Mouse (Mus musculus) MEL (cell line): ENCODE measurements around the gene Otof. TPM values are rescaled to one million over a fixed set of nuclear protein-coding genes. Genes with fewer than 3 reads are reported as not detected.

ENCODE experiments used
- DNase-seq: peaks from one replicate; pipeline ENCODE4 v3.0.0; 2011; ENCODE audit warnings: low read depth, low spot score
- H3K27ac ChIP-seq: 2 replicates; pipeline ENCODE4 v1.5.1; 2012; ENCODE audit warnings: low read depth, mild to moderate bottlenecking, control low read depth, low read length, moderate library complexity; ENCODE audit not compliant: control insufficient read depth
- H3K27me3 ChIP-seq, 2 experiments: fragments of 150-350 bp in 1 of 2; sonication (generic) in 1 of 2; 2 replicates each; pipeline ENCODE4 v1.6.1; 2012; ENCODE audit warnings: low read length in 2 of 2, mild to moderate bottlenecking in 2 of 2, improper control_type of control experiment in 1 of 2, moderate library complexity in 1 of 2; ENCODE audit not compliant: insufficient read depth in 2 of 2, control insufficient read depth in 1 of 2
- H3K36me3 ChIP-seq, 2 experiments: 2 replicates each; pipeline ENCODE4 v1.6.1; 2012 to 2014; ENCODE audit warnings: low read length in 2 of 2, improper control_type of control experiment in 1 of 2, inconsistent platforms in 1 of 2, mild to moderate bottlenecking in 1 of 2; ENCODE audit not compliant: insufficient read depth in 2 of 2, control insufficient read depth in 1 of 2
- H3K4me1 ChIP-seq, 2 experiments: fragments of 150-350 bp in 1 of 2; sonication (generic) in 1 of 2; 2 replicates each; pipeline ENCODE4 v1.6.1; 2012; ENCODE audit warnings: low read length in 2 of 2, improper control_type of control experiment in 1 of 2, mild to moderate bottlenecking in 1 of 2; ENCODE audit not compliant: insufficient read depth in 2 of 2, control insufficient read depth in 1 of 2
- H3K4me3 ChIP-seq, 2 experiments: fragments of 150-350 bp in 1 of 2; sonication (generic) in 1 of 2; 2 replicates each; pipeline ENCODE4 v1.5.1; 2012; ENCODE audit warnings: low read depth in 2 of 2, low read length in 2 of 2, mild to moderate bottlenecking in 2 of 2, moderate library complexity in 2 of 2, control low read depth in 1 of 2, improper control_type of control experiment in 1 of 2; ENCODE audit not compliant: control insufficient read depth in 1 of 2, insufficient read depth in 1 of 2
- H3K79me2 ChIP-seq: 2 replicates; pipeline ENCODE4 v1.6.1; 2012; ENCODE audit warnings: mild to moderate bottlenecking, low read length, moderate library complexity; ENCODE audit not compliant: control insufficient read depth, poor library complexity, insufficient read depth
- H3K9ac ChIP-seq: 2 replicates; pipeline ENCODE4 v1.6.1; 2012; ENCODE audit warnings: low read depth, mild to moderate bottlenecking, control low read depth, low read length, moderate library complexity; ENCODE audit not compliant: control insufficient read depth, poor library complexity, severe bottlenecking
- H3K9me3 ChIP-seq: fragments of 150-350 bp; sonication (generic); replicated peaks from 2 replicates; pipeline ENCODE4 v1.6.1; 2012; ENCODE audit warnings: mild to moderate bottlenecking, low read length, improper control_type of control experiment, moderate library complexity; ENCODE audit not compliant: insufficient read depth
- BHLHE40 ChIP-seq: IDR thresholded peaks from 2 replicates; pipeline ENCODE4 v1.6.1; 2012; ENCODE audit warnings: low read depth, mild to moderate bottlenecking, inconsistent platforms, low read length, improper control_type of control experiment, borderline replicate concordance
- E2F4 ChIP-seq: IDR thresholded peaks from 2 replicates; pipeline ENCODE4 v1.6.1; 2011; ENCODE audit warnings: low read depth, low read length, improper control_type of control experiment, borderline replicate concordance
- EP300 ChIP-seq, 2 experiments: IDR thresholded peaks; 2 replicates each; pipeline ENCODE4 v1.6.1; 2011; ENCODE audit warnings: improper control_type of control experiment in 2 of 2, low read length in 2 of 2, low read depth in 1 of 2, mild to moderate bottlenecking in 1 of 2
- GATA1 ChIP-seq: IDR thresholded peaks from 2 replicates; pipeline ENCODE4 v1.6.1; 2011; ENCODE audit warnings: low read depth, low read length, improper control_type of control experiment
- MAFK ChIP-seq: IDR thresholded peaks from 2 replicates; pipeline ENCODE4 v1.6.1; 2011; ENCODE audit warnings: low read depth, mild to moderate bottlenecking, low read length, improper control_type of control experiment, borderline replicate concordance
- MAX ChIP-seq: IDR thresholded peaks from 2 replicates; pipeline ENCODE4 v1.6.1; 2011; ENCODE audit warnings: low read length, improper control_type of control experiment
- MAZ ChIP-seq: IDR thresholded peaks from 2 replicates; pipeline ENCODE4 v1.6.1; 2012; ENCODE audit warnings: low read depth, mild to moderate bottlenecking, inconsistent platforms, low read length, improper control_type of control experiment
- MEF2A ChIP-seq: IDR thresholded peaks from 2 replicates; pipeline ENCODE4 v1.6.1; 2014; ENCODE audit warnings: low read depth, mild to moderate bottlenecking, inconsistent platforms, low read length, improper control_type of control experiment; ENCODE audit not compliant: poor library complexity, insufficient replicate concordance, severe bottlenecking; ENCODE audit errors: extremely low read depth
- MXI1 ChIP-seq: IDR thresholded peaks from 2 replicates; pipeline ENCODE4 v1.6.1; 2011; ENCODE audit warnings: mild to moderate bottlenecking, low read depth, low read length, improper control_type of control experiment
- MYB ChIP-seq: IDR thresholded peaks from 2 replicates; pipeline ENCODE4 v1.6.1; 2011; ENCODE audit warnings: mild to moderate bottlenecking, low read depth, low read length, improper control_type of control experiment
- POLR2AphosphoS2 ChIP-seq: IDR thresholded peaks from 2 replicates; pipeline ENCODE4 v1.6.1; 2011; ENCODE audit warnings: low read length, improper control_type of control experiment
- POLR2AphosphoS5 ChIP-seq: IDR thresholded peaks from 2 replicates; pipeline ENCODE4 v1.6.1; 2012; ENCODE audit warnings: low read depth, borderline replicate concordance, mild to moderate bottlenecking, inconsistent platforms, low read length, moderate library complexity, mixed read lengths
- RCOR1 ChIP-seq: IDR thresholded peaks from 2 replicates; pipeline ENCODE4 v1.6.1; 2012; ENCODE audit warnings: low read depth, mild to moderate bottlenecking, inconsistent platforms, low read length, improper control_type of control experiment
- SIN3A ChIP-seq: IDR thresholded peaks from 2 replicates; pipeline ENCODE4 v1.6.1; 2012; ENCODE audit warnings: low read length, improper control_type of control experiment, inconsistent platforms
- SMC3 ChIP-seq: IDR thresholded peaks from 2 replicates; pipeline ENCODE4 v1.6.1; 2011; ENCODE audit warnings: low read depth, low read length, improper control_type of control experiment
- TAL1 ChIP-seq: IDR thresholded peaks from 2 replicates; pipeline ENCODE4 v1.6.1; 2012; ENCODE audit warnings: mild to moderate bottlenecking, inconsistent platforms, low read length, moderate library complexity, mixed read lengths
- TBP ChIP-seq: IDR thresholded peaks from 2 replicates; pipeline ENCODE4 v1.8.0; 2011; ENCODE audit warnings: low read depth, low read length, improper control_type of control experiment
- UBTF ChIP-seq: IDR thresholded peaks from 2 replicates; pipeline ENCODE4 v1.6.1; 2012; ENCODE audit warnings: low read depth, mild to moderate bottlenecking, inconsistent platforms, low read length, improper control_type of control experiment, moderate library complexity, borderline replicate concordance; ENCODE audit not compliant: insufficient read depth
- ZMIZ1 ChIP-seq: IDR thresholded peaks from 2 replicates; pipeline ENCODE4 v1.6.1; 2012; ENCODE audit warnings: low read depth, mild to moderate bottlenecking, inconsistent platforms, low read length, improper control_type of control experiment, moderate library complexity
- polyA plus RNA-seq, 2 experiments: library from polyadenylated mRNA; stranded (reverse) in 1 of 2; unstranded in 1 of 2; fragments of >175 nt in 1 of 2; fragments of >200 nt in 1 of 2; gene quantifications; 2 replicates each; pipeline versions ENCODE4 v1.2.1 to v1.2.4; 2012; ENCODE audit warnings: low replicate concordance in 2 of 2, low read depth in 1 of 2; ENCODE audit not compliant: insufficient read length in 2 of 2, insufficient read depth in 1 of 2, missing spikeins in 1 of 2
- total RNA-seq: library from RNA; depleted of rRNA; stranded (reverse); fragments of 300-350 nt; gene quantifications from 2 replicates; pipeline ENCODE4 v1.2.3, GENCODE M21; 2012

Gene Otof
- total and polyA plus RNA-seq, 3 experiments: 0.01 TPM; not detected in 2

GRCm38 (mm10) chr5:30367405-30367804 is 94.3 kb downstream of the Otof start:
- no peak overlapping the region for H3K4me3 ChIP-seq
- no peaks in the 10 kb centered on the region for H3K9me3 ChIP-seq
- peaks cover 5 to 8% of the 10 kb centered on the region in 2 experiments; a peak in 3 of 4 replicates for H3K27me3 ChIP-seq
- peaks cover 0 to 18% of the 10 kb centered on the region in 2 experiments; a peak in 3 of 4 replicates for H3K4me1 ChIP-seq
- DNase-seq: no peak
- no peaks in the 10 kb centered on the region for H3K79me2 ChIP-seq
- no peak overlapping the region for H3K9ac ChIP-seq
- H3K27ac ChIP-seq: no peak overlapping the region
- peaks cover 0 to 3% of the 10 kb centered on the region in 2 experiments; a peak in 1 of 4 replicates for H3K36me3 ChIP-seq
- no peak for TF ChIP-seq POLR2AphosphoS5
- no peak for TF ChIP-seq RCOR1
- no peak for TF ChIP-seq TAL1

GRCm38 (mm10) chr5:30358436-30359099 is 103.2 kb downstream of the Otof start:
- DNase-seq: no peak
- no peak overlapping the region for H3K9ac ChIP-seq
- H3K36me3 ChIP-seq: no peaks in the 10 kb centered on the region
- no peaks in the 10 kb centered on the region for H3K79me2 ChIP-seq
- no peak overlapping the region for H3K4me3 ChIP-seq
- H3K27me3 ChIP-seq: peaks cover 5 to 7% of the 10 kb centered on the region in 2 experiments; a peak in 3 of 4 replicates
- H3K9me3 ChIP-seq: no peaks in the 10 kb centered on the region
- no peak for TF ChIP-seq MYB
- no peak for TF ChIP-seq SIN3A
- no peak for TF ChIP-seq TAL1
- no peak for TF ChIP-seq MAFK
- TF ChIP-seq MEF2A: no peak
- no peak for TF ChIP-seq ZMIZ1
- TF ChIP-seq E2F4: no peak
- no peak for TF ChIP-seq EP300 (IDR thresholded peaks at IDR 0.05; ENCODE audit: low read depth in 1 of 2, low read length in 2 of 2)
- TF ChIP-seq MAZ: no peak
- no peak for TF ChIP-seq RCOR1
- H3K27ac ChIP-seq: no peak overlapping the region
- H3K4me1 ChIP-seq: no peaks in the 10 kb centered on the region

DNA sequence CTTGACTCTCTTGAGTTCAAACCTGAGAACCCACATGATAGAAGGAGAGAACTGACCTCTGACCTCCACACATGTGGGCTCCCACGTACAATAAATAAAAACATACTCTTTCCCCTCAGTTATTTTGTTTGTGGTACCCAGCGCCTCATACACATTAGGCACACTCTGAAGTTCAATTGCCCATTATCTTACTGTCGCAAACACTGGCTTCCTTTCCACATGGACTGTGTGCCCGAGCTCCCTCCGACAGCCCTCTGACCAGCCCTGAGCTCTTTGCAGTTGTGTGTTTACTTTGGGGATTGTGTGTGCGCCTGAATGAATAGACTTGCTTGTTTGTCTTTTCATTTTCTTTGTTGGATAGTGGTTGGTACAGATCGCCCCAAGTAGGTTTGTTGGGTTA is 105.1 kb downstream of the Otof start:
- Histone ChIP-seq H3K9me3 (no peaks in the 10 kb centered on the region), H3K79me2 (no peaks in the 10 kb centered on the region), H3K9ac (no peak overlapping the region), H3K36me3 (no peaks in the 10 kb centered on the region), H3K27ac (no peak overlapping the region), H3K27me3 (peaks cover 5% of the 10 kb centered on the region in 2 experiments; a peak in 3 of 4 replicates), H3K4me3 (no peak overlapping the region), H3K4me1 (no peaks in the 10 kb centered on the region)
- no peak for TF ChIP-seq SMC3
- TF ChIP-seq GATA1: no peak
- no peak for TF ChIP-seq POLR2AphosphoS2
- no peak for TF ChIP-seq UBTF
- TF ChIP-seq TBP: no peak
- no peak for TF ChIP-seq MAZ
- TF ChIP-seq SIN3A: no peak
- TF ChIP-seq MXI1: no peak
- no peak for TF ChIP-seq MAX
- no peak for TF ChIP-seq ZMIZ1
- TF ChIP-seq BHLHE40: no peak
- no peak for TF ChIP-seq RCOR1
- no peak for DNase-seq
